Mouse (Mus musculus) brain, embryonic 14.5 days (tissue): Measurements from ENCODE around the gene Rbfox2.

Experiments used
- CTCF ChIP-seq: fragments of 200-500 bp; IDR thresholded peaks from 2 replicates; pipeline ENCODE4 v1.5.1; 2012; ENCODE audit warnings: inconsistent platforms, mild to moderate bottlenecking, moderate library complexity, borderline replicate concordance; ENCODE audit not compliant: insufficient read depth, insufficient read length; ENCODE audit errors: extremely low read depth
- POLR2A ChIP-seq: fragments of 200-500 bp; IDR thresholded peaks from 2 replicates; pipeline ENCODE4 v1.6.1; 2012; ENCODE audit warnings: mild to moderate bottlenecking, inconsistent platforms, borderline replicate concordance; ENCODE audit not compliant: poor library complexity, insufficient read depth, insufficient read length, severe bottlenecking; ENCODE audit errors: extremely low read depth

DNA sequence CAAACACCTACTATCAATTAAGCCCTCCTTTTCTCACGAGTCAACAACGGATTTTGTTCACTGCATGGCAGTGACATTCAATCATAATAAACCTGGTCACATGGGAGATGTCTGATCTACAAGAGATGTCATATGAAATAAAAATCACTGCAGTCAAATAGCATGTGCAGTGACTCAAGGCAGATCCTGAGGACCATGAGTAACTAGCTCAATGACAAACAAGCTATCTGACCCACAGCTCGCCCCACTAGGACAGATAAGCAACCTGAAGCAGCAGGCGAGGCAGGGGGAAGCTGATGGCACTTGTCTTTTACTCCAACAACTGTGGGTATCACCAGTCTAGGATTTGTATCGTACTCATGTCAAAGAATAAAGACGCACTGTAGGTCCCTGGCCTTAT lies 14.4 kb downstream of the Rbfox2 start:
- TF ChIP-seq CTCF (no peak), POLR2A (no peak)
